Mouse (Mus musculus) thymus, adult 2 months (tissue): Measurements from ENCODE around the gene S100a6. TPM values are rescaled to one million over a fixed set of nuclear protein-coding genes. Genes with fewer than 3 reads are reported as not detected.
A peak's percentile ranks its signal among the peaks of the same experiment; 100 is the strongest.

Source experiments
- DNase-seq: peaks from one replicate; pipeline ENCODE4 v3.0.0; 2021
- H3K27ac ChIP-seq: fragments of 200-500 bp; 2 replicates; pipeline ENCODE4 v1.5.1; 2012; ENCODE audit warnings: low read length, control low read depth; ENCODE audit not compliant: control insufficient read depth, insufficient read depth
- H3K27me3 ChIP-seq: fragments of 200-500 bp; 2 replicates; pipeline ENCODE4 v1.6.1; 2012; ENCODE audit warnings: mild to moderate bottlenecking, low read length, moderate library complexity, mixed read lengths; ENCODE audit not compliant: control insufficient read depth, insufficient read depth
- H3K36me3 ChIP-seq: fragments of 200-500 bp; 2 replicates; pipeline ENCODE4 v1.6.1; 2012; ENCODE audit warnings: mild to moderate bottlenecking, low read length, moderate library complexity; ENCODE audit not compliant: control insufficient read depth, insufficient read depth
- H3K4me1 ChIP-seq: fragments of 200-500 bp; replicated peaks from 2 replicates; pipeline ENCODE4 v1.6.1; 2012; ENCODE audit warnings: low read length; ENCODE audit not compliant: control insufficient read depth, insufficient read depth
- H3K4me3 ChIP-seq: fragments of 200-500 bp; 2 replicates; pipeline ENCODE4 v1.5.1; 2012; ENCODE audit warnings: mild to moderate bottlenecking, low read length, control low read depth, moderate library complexity; ENCODE audit not compliant: control insufficient read depth, insufficient read depth
- CTCF ChIP-seq: fragments of 200-500 bp; IDR thresholded peaks from 2 replicates; pipeline ENCODE4 v1.5.1; 2012; ENCODE audit warnings: mild to moderate bottlenecking, control low read depth, low read length, moderate library complexity, borderline replicate concordance; ENCODE audit not compliant: control insufficient read depth, poor library complexity, insufficient read depth; ENCODE audit errors: extremely low read depth
- POLR2A ChIP-seq: fragments of 200-500 bp; IDR thresholded peaks from 2 replicates; pipeline ENCODE4 v1.6.1; 2012; ENCODE audit warnings: mild to moderate bottlenecking, low read length, control low read depth, moderate library complexity; ENCODE audit not compliant: control insufficient read depth, poor library complexity, insufficient read depth; ENCODE audit errors: extremely low read depth
- WGBS: fragments of 180-500 bp; shearing (Covaris S2); methylation state at CpG from one replicate; pipeline ENCODE4 v1.1.7; 2018; 5-methylcytosine and 5-hydroxymethylcytosine counted together
- polyA plus RNA-seq: library from polyadenylated mRNA; depleted of rRNA; stranded (reverse); fragments of >200 nt; gene quantifications from 2 replicates; pipeline ENCODE4 v1.2.3, GENCODE M21; 2012

The S100a6 gene
- polyA plus RNA-seq, 1 experiment, result 96.8 TPM

- Histone ChIP-seq H3K27me3 (no peaks in the 10 kb centered on the region), H3K36me3 (no peaks in the 10 kb centered on the region), H3K27ac (no peak overlapping the region), H3K4me1 (no peaks in the 10 kb centered on the region), H3K4me3 (no peak overlapping the region)
- 40% methylated on average over 2 of the region's 2 CpGs for WGBS
- DNase-seq, result no peak
- TF ChIP-seq CTCF (no peak), POLR2A (no peak)
These were observed 19.3 kb downstream of the S100a6 start for GRCm38 (mm10) chr3:90631984-90632383.

- Histone ChIP-seq H3K36me3 (no peaks in the 10 kb centered on the region), H3K4me1 (no peaks in the 10 kb centered on the region; the same call in 1 of the 2 replicates), H3K4me3 (no peak overlapping the region), H3K27me3 (no peaks in the 10 kb centered on the region), H3K27ac (no peak overlapping the region)
- WGBS, result 52% methylated on average over 1 of the region's 1 CpGs
- TF ChIP-seq CTCF (no peak), POLR2A (no peak)
- no peak for DNase-seq
These were observed 26.0 kb downstream of the S100a6 start for GRCm38 (mm10) chr3:90638511-90639275.

- H3K27me3 ChIP-seq, result no peaks in the 10 kb centered on the region
- peak; percentile 70 for DNase-seq
- 58% methylated on average over 7 of the region's 7 CpGs for WGBS
- no peaks in the 10 kb centered on the region; the same call in 1 of the 2 replicates for H3K4me1 ChIP-seq
- TF ChIP-seq POLR2A (no peak), CTCF (no peak)
- H3K27ac ChIP-seq, result no peak overlapping the region
- no peaks in the 10 kb centered on the region for H3K36me3 ChIP-seq
- H3K4me3 ChIP-seq, result no peak overlapping the region
These were observed 27.0 kb downstream of the S100a6 start for GRCm38 (mm10) chr3:90639511-90640154.

- Histone ChIP-seq H3K4me1 (no peaks in the 10 kb centered on the region; the same call in 1 of the 2 replicates), H3K27me3 (no peaks in the 10 kb centered on the region), H3K36me3 (no peaks in the 10 kb centered on the region), H3K4me3 (no peak overlapping the region), H3K27ac (no peak overlapping the region)
- TF ChIP-seq CTCF, result no peak
- no peak for TF ChIP-seq POLR2A
- 92% methylated on average over 7 of the region's 7 CpGs for WGBS
- DNase-seq, result no peak
These were observed 28.3 kb downstream of the S100a6 start for GRCm38 (mm10) chr3:90640981-90641380.

- H3K27me3 ChIP-seq, result no peaks in the 10 kb centered on the region
- H3K27ac ChIP-seq, result no peak overlapping the region
- H3K4me1 ChIP-seq, result no peaks in the 10 kb centered on the region; the same call in 1 of the 2 replicates
- DNase-seq, result peak; percentile 67
- H3K36me3 ChIP-seq, result no peaks in the 10 kb centered on the region
- TF ChIP-seq CTCF (peak; percentile 18; the same call in 1 of the 2 replicates), POLR2A (no peak)
- no peak overlapping the region for H3K4me3 ChIP-seq
- WGBS, result 51% methylated on average over 3 of the region's 3 CpGs
These were observed 31.5 kb downstream of the S100a6 start for GRCm38 (mm10) chr3:90644220-90644619.

GRCm38 (mm10) chr3:90647291-90647690 is 34.6 kb downstream of the S100a6 start:
- H3K4me1 ChIP-seq, result no peaks in the 10 kb centered on the region; the same call in 1 of the 2 replicates
- no peaks in the 10 kb centered on the region for H3K36me3 ChIP-seq
- H3K27me3 ChIP-seq, result no peaks in the 10 kb centered on the region
- 92% methylated on average over 1 of the region's 1 CpGs for WGBS
- DNase-seq, result no peak
- no peak overlapping the region for H3K27ac ChIP-seq
- H3K4me3 ChIP-seq, result no peak overlapping the region
- TF ChIP-seq POLR2A, result no peak
- no peak for TF ChIP-seq CTCF

- TF ChIP-seq CTCF (no peak), POLR2A (no peak)
- Histone ChIP-seq H3K27ac (no peak overlapping the region), H3K36me3 (no peaks in the 10 kb centered on the region), H3K4me3 (no peak overlapping the region), H3K27me3 (no peaks in the 10 kb centered on the region), H3K4me1 (no peaks in the 10 kb centered on the region)
- DNase-seq, result no peak
These were observed 36.3 kb downstream of the S100a6 start for GRCm38 (mm10) chr3:90648981-90649380.
